Mouse (Mus musculus): Measurements from ENCODE around the gene Dhx30.

DNA sequence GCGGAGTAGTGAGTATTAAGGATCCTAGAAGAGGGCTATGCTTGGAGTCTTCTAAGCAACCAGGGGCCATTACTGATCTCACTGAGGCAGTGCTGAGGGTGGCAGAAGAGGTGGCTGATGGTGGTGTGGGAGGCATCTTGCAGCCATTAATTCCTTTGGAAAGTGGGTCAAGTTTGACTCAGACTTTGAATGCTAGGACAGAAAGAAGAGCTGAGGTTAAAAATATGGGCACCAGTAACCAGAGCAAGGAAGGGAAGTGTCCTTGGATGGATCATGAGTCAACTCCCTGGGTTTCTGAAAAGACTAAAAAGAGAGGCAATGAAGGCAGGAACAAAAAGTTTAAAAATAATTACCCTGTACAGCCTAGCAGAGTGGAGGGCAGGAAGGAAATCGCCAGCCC, 79.1 kb downstream of the Dhx30 start:
- TF ChIP-seq POLR2A (IDR thresholded peaks at IDR 0.05; ENCODE audit: control insufficient read depth, extremely low read depth, insufficient read depth, low read length, poor library complexity) = no peak
- no peak for TF ChIP-seq CTCF (IDR thresholded peaks at IDR 0.05; ENCODE audit: borderline replicate concordance, control insufficient read depth, extremely low read depth, insufficient read depth, low read length, poor library complexity)

All from thymus, adult 2 months (tissue).